Mouse (Mus musculus) R1 (cell line): ENCODE measurements around the gene Il6ra.

ENCODE experiments used
- DNase-seq: peaks from one replicate; pipeline ENCODE4 v3.0.0-alpha.2; 2018; ENCODE audit warnings: low read depth, low spot score

The Il6ra gene

GRCm38 (mm10) chr3:89909703-89910542 is 3.1 kb downstream of the Il6ra start:
- no peak for DNase-seq

DNA sequence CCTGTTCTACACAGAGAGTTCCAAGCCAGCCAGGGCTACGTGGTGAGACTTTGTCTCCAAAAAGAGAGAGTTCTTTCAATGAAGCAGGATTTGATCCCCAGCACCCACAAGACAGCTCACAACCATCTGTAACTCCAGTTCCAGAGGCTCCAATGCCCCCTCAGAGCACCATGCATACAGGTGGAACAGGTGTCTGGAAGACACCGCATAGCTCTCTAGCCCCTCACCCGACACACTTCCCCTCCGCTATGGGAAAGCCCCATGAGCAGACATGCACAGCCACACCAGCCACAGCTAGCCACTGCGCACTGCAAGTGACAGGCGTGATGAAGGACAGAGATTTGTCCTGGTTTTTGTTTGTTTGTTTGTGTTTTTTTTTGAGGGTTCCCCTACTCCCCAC is 4.2 kb downstream of the Il6ra start:
- no peak for DNase-seq

GRCm38 (mm10) chr3:89907846-89908245 is 5.2 kb downstream of the Il6ra start:
- no peak for DNase-seq

GRCm38 (mm10) chr3:89899511-89899908 is 13.5 kb downstream of the Il6ra start:
- DNase-seq: peak; percentile 22

- no peak for DNase-seq
Measured at GRCm38 (mm10) chr3:89898870-89899510, 14.0 kb downstream of the Il6ra start.

DNA sequence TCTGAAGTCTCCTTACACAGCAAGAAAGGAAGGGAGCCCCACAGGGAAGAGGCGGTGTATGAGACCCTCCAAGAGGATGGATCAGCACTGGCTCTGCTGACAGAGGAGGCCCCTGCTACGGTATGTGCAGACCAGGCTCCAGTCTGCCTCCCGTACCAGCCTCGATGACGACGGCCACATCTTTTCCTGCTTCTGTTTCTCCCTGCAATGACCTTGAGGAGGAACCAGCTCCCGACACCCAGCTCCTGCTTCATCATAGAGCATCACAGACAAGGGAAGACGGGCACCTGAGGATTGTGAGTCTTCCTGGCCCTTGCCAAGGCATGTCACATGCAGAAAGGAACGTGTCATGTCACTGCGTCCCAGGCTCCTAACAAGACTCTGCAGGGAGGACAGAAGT is 15.0 kb downstream of the Il6ra start:
- no peak for DNase-seq

- no peak for DNase-seq
Measured at GRCm38 (mm10) chr3:89897204-89897796, 15.7 kb downstream of the Il6ra start.

DNA sequence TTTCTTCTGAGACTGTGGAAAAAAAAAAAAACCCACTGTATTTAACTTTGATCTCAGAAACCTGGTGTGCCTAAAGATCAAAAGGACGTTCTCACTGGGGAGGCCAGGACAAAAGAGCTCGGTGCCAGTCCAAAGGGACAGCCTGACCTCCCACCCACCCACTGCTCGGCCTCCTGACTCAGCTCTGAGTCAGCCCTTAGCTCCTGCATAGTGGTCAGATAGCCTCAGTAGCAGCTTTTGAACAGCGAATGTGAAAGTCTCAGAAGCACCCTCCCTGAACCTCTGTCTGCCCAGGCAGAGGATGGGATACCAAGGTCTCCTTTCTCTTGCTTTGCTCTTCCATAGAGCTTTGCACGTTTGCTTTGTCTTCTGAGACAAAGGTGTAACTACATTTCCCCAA is 16.4 kb downstream of the Il6ra start:
- peak; percentile 38 for DNase-seq

DNA sequence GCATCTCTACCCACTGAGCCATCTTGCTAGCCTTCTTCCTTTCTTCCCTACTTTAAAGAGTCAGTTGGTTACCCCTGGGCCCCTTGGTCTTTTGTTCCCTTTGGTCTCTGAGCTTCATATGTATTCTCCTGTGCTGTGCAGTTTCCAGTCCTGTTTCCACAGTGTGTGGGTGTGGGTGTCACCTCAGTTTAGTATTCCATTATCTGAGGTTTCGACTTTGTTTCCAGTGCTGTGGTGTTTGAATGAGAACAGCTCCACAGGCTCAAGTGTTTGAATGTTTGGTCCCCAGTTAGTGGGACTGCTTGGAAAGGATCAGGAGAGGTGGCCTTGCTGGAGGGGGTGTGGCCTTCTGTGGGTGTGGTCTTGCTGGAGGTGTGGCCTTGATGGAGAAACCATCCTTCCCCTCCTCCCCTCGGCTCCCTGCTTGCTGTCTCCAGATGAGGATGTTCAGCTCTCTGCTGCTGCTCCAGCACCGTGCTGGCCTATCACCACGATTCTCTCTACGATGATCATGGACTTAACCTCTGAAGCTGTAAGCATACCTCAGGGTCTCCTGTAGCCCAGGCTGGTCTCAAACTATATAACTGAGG is 20.4 kb downstream of the Il6ra start:
- DNase-seq: peak; percentile 87

- no peak for DNase-seq
Measured at GRCm38 (mm10) chr3:89891696-89892095, 21.3 kb downstream of the Il6ra start.

GRCm38 (mm10) chr3:89889841-89890430 is 23.1 kb downstream of the Il6ra start:
- no peak for DNase-seq

DNA sequence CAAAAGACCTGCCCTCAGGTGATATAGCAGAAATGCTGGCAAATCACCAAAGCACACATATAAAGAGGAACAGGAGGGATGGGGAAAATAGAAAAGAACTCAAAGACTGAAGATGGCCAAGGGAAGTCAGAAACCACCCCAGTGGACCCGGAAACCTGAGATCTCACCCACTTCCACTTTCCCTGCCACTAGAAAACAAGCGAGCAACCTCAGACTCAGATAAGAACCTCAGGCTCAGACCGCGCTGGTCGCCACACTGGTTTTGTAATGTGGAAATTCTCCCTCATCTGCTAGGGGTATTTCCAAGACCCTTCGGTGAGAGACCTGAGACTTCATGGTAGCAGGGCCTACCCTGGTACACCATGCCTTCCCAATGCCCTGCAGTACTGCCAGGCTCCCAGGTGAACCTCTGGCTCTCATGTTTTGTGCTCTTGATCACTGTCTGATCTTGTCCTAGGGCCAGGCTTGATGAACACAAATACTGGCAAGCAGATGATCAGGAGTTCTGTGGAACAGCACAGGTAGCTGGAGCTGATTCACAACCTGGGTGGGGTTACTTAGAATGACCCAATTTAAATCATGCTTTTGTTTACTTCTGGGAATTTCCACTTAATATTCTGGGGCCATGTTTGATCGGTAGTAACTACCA is 25.3 kb downstream of the Il6ra start:
- no peak for DNase-seq

GRCm38 (mm10) chr3:89885766-89886165 is 27.2 kb downstream of the Il6ra start:
- peak; percentile 54 for DNase-seq

DNA sequence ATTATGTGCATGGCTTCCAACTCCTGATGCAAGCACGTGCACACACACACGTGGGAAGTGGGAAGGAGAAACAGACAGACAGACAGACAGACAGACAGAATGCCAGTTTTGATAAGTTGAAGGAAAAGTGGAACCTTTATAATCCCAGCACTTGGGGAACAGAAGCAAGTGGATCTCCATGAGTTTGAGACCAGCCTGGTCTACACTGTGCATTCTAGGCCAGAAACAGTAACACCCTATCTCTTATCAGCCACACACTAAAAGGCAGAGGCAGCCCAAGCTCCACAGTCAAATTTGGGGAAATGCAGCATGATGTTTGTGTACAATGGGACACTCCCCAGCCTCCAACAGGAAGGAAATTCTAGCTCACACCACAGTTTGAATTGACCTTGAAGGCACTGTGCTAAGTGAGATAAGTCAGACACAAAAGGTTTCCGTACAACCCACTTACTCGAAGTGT is 29.4 kb downstream of the Il6ra start:
- DNase-seq: peak; percentile 79

GRCm38 (mm10) chr3:89882556-89883181 is 30.3 kb downstream of the Il6ra start:
- no peak for DNase-seq

DNA sequence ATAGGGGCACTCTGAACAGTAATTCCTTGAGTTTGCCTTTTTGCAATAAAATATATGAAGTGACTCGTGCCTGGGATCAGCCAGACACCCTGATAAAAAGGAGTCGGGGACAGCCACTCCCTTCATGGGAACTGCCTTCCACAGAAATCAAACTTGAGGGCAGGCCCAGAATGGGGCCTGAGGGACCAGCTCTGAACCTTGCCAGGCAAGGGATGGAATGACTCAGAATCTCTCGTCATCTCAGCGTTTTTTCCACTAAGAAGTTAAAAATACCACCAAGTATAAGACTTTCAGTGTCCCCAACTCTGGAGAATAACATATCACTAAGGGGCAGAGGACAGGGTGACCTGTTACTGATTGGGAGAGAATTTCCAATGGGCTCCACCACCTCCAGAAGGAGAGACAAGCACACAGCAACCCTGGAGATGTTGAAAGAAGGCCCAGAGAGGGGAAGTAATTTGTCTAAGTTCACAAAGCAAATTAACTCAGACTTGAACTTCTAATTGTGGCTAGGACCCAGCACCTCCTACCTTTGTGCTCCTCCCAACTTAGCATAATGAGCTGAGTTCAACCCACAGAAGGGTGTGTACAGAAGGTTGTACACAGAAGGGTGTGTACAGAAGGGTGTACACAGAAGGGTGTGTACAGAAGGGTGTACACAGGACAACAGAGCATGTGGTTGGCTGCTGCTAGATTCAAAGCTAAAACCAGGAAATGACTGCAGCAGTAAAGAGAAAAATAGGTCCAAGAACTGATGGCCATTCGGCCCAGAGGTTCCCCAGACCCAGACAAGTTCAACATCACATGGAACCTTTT is 32.8 kb downstream of the Il6ra start:
- no peak for DNase-seq

- DNase-seq: no peak
Measured at GRCm38 (mm10) chr3:89879326-89879725, 33.7 kb downstream of the Il6ra start.

DNA sequence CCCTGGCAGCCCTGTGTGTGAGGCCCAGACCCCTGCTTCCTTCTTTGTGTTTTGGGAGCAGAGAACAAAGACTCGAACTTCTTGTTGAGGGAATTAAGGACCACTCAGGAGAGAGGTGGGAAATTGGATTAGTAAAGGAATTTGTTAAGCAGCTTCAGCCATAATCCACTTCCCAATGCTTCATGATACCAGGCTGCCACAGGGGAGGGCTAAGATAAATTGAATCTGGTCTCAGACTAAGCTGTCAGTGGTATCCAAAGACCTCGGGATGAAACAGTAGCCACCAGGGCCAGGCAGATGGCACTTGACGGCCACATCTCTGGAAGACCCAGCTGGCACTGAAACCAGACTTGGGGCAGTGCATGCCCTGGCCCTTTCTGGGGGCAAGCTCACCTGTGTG is 34.5 kb downstream of the Il6ra start:
- DNase-seq: no peak

- DNase-seq: no peak
Measured at GRCm38 (mm10) chr3:89877129-89877528, 35.9 kb downstream of the Il6ra start.

DNA sequence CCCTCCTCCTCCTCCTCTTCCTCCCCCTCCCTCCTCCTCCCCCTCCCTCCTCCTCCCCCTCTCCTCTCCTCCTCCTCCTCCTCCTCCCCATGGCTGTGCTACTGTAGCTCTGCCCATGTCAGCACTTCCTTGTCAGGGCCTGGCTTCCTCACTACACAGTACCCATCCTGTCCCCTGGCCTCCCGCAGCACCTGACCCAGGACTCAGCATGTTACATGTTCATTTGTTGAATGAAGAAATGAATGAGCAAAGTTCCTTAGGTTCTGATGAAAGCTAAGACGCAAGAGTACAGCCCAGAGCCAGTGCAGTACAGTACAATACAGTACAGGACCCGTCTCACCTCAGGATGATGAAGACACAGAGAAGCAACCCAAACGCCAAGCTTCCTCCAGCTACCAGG is 36.5 kb downstream of the Il6ra start:
- DNase-seq: no peak
